Mouse (Mus musculus) E14TG2a.4 (cell line): ENCODE measurements at regions not wholly inside any gene's neighbourhood (a gene's known extent, or its start where the extent isn't known, plus 50 kb on each side); places are given as distances from the start of the nearest gene placed in this dataset.

Experiments
- H3K27me3 ChIP-seq: 2 replicates; pipeline ENCODE4 v1.6.1; 2014; ENCODE audit warnings: low read length, control low read depth; ENCODE audit not compliant: insufficient read depth
- H3K36me3 ChIP-seq: 2 replicates; pipeline ENCODE4 v1.6.1; 2014; ENCODE audit warnings: low read length, control low read depth; ENCODE audit not compliant: insufficient read depth
- H3K4me1 ChIP-seq: replicated peaks from 2 replicates; pipeline ENCODE4 v1.6.1; 2014; ENCODE audit warnings: low read depth, low read length, control low read depth
- H3K4me3 ChIP-seq: replicated peaks from 2 replicates; pipeline ENCODE4 v1.5.1; 2014; ENCODE audit warnings: mild to moderate bottlenecking, low read length
- H3K9me3 ChIP-seq: 2 replicates; pipeline ENCODE4 v1.6.1; 2014; ENCODE audit warnings: low read length, control low read depth
- CTCF ChIP-seq: conservative IDR thresholded peaks from 2 replicates; pipeline ENCODE4 v1.5.1; 2014; ENCODE audit warnings: low read length
- NANOG ChIP-seq: IDR thresholded peaks from 2 replicates; pipeline ENCODE4 v1.6.1; 2014; ENCODE audit warnings: borderline replicate concordance, low read length, mixed read lengths
- POU5F1 ChIP-seq: IDR thresholded peaks from 2 replicates; pipeline ENCODE4 v1.6.1; 2014; ENCODE audit warnings: low read length, borderline replicate concordance

DNA sequence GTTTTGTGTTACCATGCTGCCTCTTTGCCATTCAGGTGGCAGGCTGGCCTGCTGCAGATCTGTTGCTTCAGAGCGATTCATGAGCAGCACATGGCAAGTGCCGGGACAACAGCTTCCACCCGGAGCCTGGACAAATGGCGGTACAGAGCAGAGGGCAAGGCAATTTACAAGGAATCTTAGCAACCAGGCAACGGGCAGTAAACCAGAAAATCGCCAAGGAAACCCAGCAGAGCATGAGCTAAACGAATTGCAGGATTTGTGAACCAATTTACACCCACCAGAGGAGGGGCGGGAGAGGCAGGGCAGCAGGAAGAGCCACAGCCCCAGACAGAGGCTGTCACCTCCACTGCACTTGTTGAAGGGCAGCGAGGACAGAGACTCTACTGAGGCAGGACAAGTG lies 60.5 kb upstream of the Loxl4 start:
- Histone ChIP-seq H3K9me3 (no peaks in the 10 kb centered on the region), H3K4me3 (no peak overlapping the region), H3K27me3 (peaks cover 44% of the 10 kb centered on the region), H3K36me3 (no peaks in the 10 kb centered on the region), H3K4me1 (peaks cover 23% of the 10 kb centered on the region)
- TF ChIP-seq CTCF (no peak), NANOG (no peak), POU5F1 (no peak)

DNA sequence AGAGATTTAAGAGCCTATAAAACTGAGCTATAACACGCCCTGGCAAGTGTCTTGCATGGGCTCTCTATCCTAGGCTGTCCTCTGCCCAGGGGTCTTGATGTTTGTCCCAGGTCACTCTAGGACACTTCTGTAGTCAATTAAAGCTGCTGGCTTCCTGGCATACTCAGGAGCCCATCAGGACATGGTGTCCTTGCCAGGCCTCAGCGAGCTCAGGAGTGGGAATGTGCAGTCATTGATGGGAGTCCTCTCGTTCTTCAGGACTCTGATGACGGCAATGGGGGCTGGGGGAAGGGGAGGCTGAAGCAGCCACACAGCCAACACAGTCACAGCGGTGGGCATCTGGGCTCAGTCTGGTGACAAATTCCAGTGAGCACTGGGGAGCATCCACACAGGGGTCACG lies 57.3 kb upstream of the Loxl4 start:
- Histone ChIP-seq H3K4me1 (peaks cover 34% of the 10 kb centered on the region), H3K4me3 (no peak overlapping the region), H3K9me3 (no peaks in the 10 kb centered on the region), H3K36me3 (no peaks in the 10 kb centered on the region), H3K27me3 (peaks cover 62% of the 10 kb centered on the region)
- TF ChIP-seq CTCF, result no peak
- TF ChIP-seq NANOG, result no peak
- no peak for TF ChIP-seq POU5F1

DNA sequence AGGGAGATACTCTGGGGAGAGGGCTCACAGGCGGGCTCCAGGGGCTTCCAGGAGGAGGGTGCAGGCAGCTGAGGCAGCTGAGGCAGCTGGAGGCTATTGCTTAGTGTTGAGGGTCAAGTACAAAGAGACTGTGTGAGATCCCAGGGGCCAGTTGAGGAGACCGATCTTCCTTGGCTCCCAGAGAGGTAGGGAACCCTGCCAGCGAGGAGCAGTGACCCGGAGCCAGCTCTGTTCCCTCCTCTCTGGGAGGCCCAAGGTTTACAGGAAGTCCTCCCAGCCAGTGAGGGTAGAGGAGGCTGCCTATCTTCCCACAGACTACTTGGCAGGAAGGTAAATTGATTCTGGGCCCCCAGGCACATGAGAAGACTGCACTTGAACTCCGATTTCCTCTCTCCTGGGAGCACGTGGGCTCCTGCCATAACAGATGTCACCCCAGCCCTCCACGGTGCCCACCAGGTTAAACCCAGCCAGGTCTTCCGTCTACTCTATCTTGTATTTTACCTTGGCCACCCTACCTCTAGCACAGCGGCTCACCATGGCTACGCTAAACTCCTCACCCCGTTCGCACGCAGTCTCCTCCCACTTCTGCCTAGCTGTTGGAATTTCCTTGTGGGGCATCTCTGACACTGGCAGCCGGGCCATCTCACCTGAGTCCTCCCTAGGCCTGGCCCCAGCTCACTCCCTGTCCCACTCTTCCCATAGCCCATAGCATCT lies 55.9 kb upstream of the Loxl4 start:
- Histone ChIP-seq H3K4me1 (peaks cover 45% of the 10 kb centered on the region), H3K27me3 (peaks cover 54% of the 10 kb centered on the region), H3K9me3 (no peaks in the 10 kb centered on the region), H3K36me3 (no peaks in the 10 kb centered on the region), H3K4me3 (no peak overlapping the region)
- TF ChIP-seq CTCF (no peak), NANOG (no peak)

DNA sequence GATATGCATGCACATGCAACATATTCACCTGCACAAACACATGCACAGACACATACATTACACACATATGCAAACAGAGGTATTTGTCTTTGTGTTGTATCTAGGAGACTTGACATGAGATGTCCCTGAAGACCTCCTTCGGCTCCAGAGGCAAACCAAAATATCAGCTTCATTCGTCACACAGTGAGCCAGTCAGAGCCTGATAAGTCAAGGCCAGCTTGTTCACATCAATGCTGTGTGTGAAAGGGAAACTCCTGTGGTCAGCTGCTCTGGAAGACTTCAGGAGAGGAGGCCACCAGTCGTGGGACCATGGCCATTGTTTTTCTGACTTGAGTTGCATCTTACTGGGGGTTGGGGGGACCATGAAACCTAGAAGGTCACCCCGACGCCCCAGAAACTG lies 54.3 kb upstream of the Loxl4 start:
- H3K4me1 ChIP-seq, result peaks cover 48% of the 10 kb centered on the region
- H3K27me3 ChIP-seq, result peaks cover 51% of the 10 kb centered on the region
- no peak overlapping the region for H3K4me3 ChIP-seq
- H3K9me3 ChIP-seq, result peaks cover 10% of the 10 kb centered on the region
- H3K36me3 ChIP-seq, result no peaks in the 10 kb centered on the region
- TF ChIP-seq POU5F1, result no peak
- no peak for TF ChIP-seq NANOG
- TF ChIP-seq CTCF, result no peak
